Comparison of ENCODE assay signal across 21 mouse cellular contexts in genomic region chr15:78042706-78043105, GRCm38 (mm10).
DNase-seq lines count a peak whose midpoint lies in the region; ATAC-seq and TF ChIP-seq lines count a peak whose summit lies in the region.
"Had no signal": no experiment of that assay in that cellular context is flagged by ENCODE, and none has a peak within 500 bp of the region (broad histone marks: within the 10 kb centered on the region; RNA-seq: fewer than 3 reads in every experiment).

No protein-coding gene starts in this region.

- no peak for ATAC-seq in intestine, embryonic 16.5 days
- ATAC-seq: forebrain, embryonic 14.5 days; forebrain, embryonic 16.5 days had no signal

- 85% methylated on average over 8 of the region's 8 CpGs for WGBS in intestine, embryonic 16.5 days

- H3K9me3 ChIP-seq in intestine, embryonic 16.5 days (ENCODE audit: control insufficient read depth, low read length) = no peaks in the 10 kb centered on the region
- H3K9me3 ChIP-seq: embryonic facial prominence, embryonic 13.5 days; embryonic facial prominence, embryonic 15.5 days; forebrain, embryonic 10.5 days; forebrain, embryonic 12.5 days had no signal

- TF ChIP-seq CTCF in brain, embryonic 14.5 days (IDR thresholded peaks at IDR 0.05; ENCODE audit: borderline replicate concordance, extremely low read depth, insufficient read depth, insufficient read length) = no peak

- no peaks in the 10 kb centered on the region for H3K36me3 ChIP-seq in intestine, embryonic 16.5 days (ENCODE audit: control insufficient read depth, insufficient read depth, low read length)
- H3K36me3 ChIP-seq: embryonic facial prominence, embryonic 13.5 days; embryonic facial prominence, embryonic 15.5 days; forebrain, embryonic 10.5 days; forebrain, embryonic 12.5 days had no signal

- intact Hi-C loops in left cerebral cortex, postnatal 4 days (cut with DNase I) = no loop called here
- intact Hi-C loops in left cerebral cortex, postnatal 25 days (cut with DNase I) = no loop called here

- TF ChIP-seq POLR2A in brain, embryonic 14.5 days (IDR thresholded peaks at IDR 0.05; ENCODE audit: borderline replicate concordance, extremely low read depth, insufficient read depth, insufficient read length, poor library complexity, severe bottlenecking) = no peak

- peak; percentile 56 to 58 for DNase-seq in cerebellum, postnatal 25 days
- no peak for DNase-seq in cerebellum, postnatal 14 days
- DNase-seq in layer of hippocampus, postnatal 10 days (ENCODE audit: low spot score in 2 of 2) = peak; percentile 31 to 33
- DNase-seq in layer of hippocampus, adult 11-12 months (ENCODE audit: low spot score) = no peak
- DNase-seq in left cerebral cortex, postnatal 4 days = peak; percentile 33
- DNase-seq in left cerebral cortex, postnatal 25 days (ENCODE audit: low spot score in 2 of 2) = no peak
- peak; percentile 35 for DNase-seq in brain, embryonic 14.5 days (ENCODE audit: low read depth)
- DNase-seq: adrenal gland, adult 2 months; adrenal gland, postnatal 10 days; adrenal gland, postnatal 25 days; cerebellum, adult 11 months; cerebellum, adult 9-11 months; embryo, embryonic 11 days had no signal

- no peaks in the 10 kb centered on the region for H3K27me3 ChIP-seq in intestine, embryonic 16.5 days (replicated peaks; ENCODE audit: control insufficient read depth, insufficient read depth, low read length)
- H3K27me3 ChIP-seq: embryonic facial prominence, embryonic 13.5 days; embryonic facial prominence, embryonic 15.5 days; forebrain, embryonic 12.5 days had no signal

- H3K4me3 ChIP-seq in intestine, embryonic 16.5 days (ENCODE audit: low read length) = no peak overlapping the region
- H3K4me3 ChIP-seq: embryonic facial prominence, embryonic 13.5 days; embryonic facial prominence, embryonic 15.5 days; erythroblast, embryonic 14.5 days; forebrain, embryonic 10.5 days; forebrain, embryonic 12.5 days had no signal

- H3K27ac ChIP-seq in intestine, embryonic 16.5 days (ENCODE audit: low read length) = no peak overlapping the region
- H3K27ac ChIP-seq: embryonic facial prominence, embryonic 13.5 days; embryonic facial prominence, embryonic 15.5 days; forebrain, embryonic 10.5 days; forebrain, embryonic 12.5 days had no signal

- H3K4me2 ChIP-seq in intestine, embryonic 16.5 days (ENCODE audit: low read depth, low read length) = no peak overlapping the region
- H3K4me2 ChIP-seq: embryonic facial prominence, embryonic 13.5 days; embryonic facial prominence, embryonic 15.5 days; forebrain, embryonic 12.5 days had no signal

- no peaks in the 10 kb centered on the region for H3K4me1 ChIP-seq in intestine, embryonic 16.5 days (ENCODE audit: control insufficient read depth, insufficient read depth, low read length)
- H3K4me1 ChIP-seq: embryonic facial prominence, embryonic 13.5 days; embryonic facial prominence, embryonic 15.5 days; forebrain, embryonic 10.5 days; forebrain, embryonic 12.5 days had no signal

- no peak overlapping the region for H3K9ac ChIP-seq in intestine, embryonic 16.5 days (ENCODE audit: low read depth, low read length)
- H3K9ac ChIP-seq: embryonic facial prominence, embryonic 13.5 days; embryonic facial prominence, embryonic 15.5 days; forebrain, embryonic 12.5 days had no signal

Comparison
In these comparisons a context has a peak if more than half of its experiments do, and no peak if none do; other contexts are left out.
1. DNase-seq: peak in cerebellum, postnatal 25 days (2 of 2), layer of hippocampus, postnatal 10 days (2 of 2), left cerebral cortex, postnatal 4 days (single experiment) and brain, embryonic 14.5 days (single experiment); none in cerebellum, postnatal 14 days (0 of 2), layer of hippocampus, adult 11-12 months (single experiment) and left cerebral cortex, postnatal 25 days (0 of 2).